Mouse (Mus musculus): Measurements from ENCODE around the gene Gk2.

Gene Gk2

GRCm38 (mm10) chr5:97456816-97457215 is at the start of gene Gk2:
TSS of gene Gk2 (minus strand) at chr5:97457021.
- DNase-seq = no peak

- no peak for DNase-seq
These were observed 41.2 kb upstream of the Gk2 start for GRCm38 (mm10) chr5:97498041-97498440.

GRCm38 (mm10) chr5:97495488-97496092 is 38.8 kb upstream of the Gk2 start:
- no peak for DNase-seq

- DNase-seq = no peak
These were observed 36.6 kb upstream of the Gk2 start for GRCm38 (mm10) chr5:97493421-97493820.

- no peak for DNase-seq
These were observed 29.3 kb upstream of the Gk2 start for GRCm38 (mm10) chr5:97486141-97486540.

GRCm38 (mm10) chr5:97479991-97480390 is 23.2 kb upstream of the Gk2 start:
- DNase-seq = no peak

GRCm38 (mm10) chr5:97467246-97467645 is 10.4 kb upstream of the Gk2 start:
- DNase-seq = no peak

- DNase-seq = no peak
These were observed 9.8 kb upstream of the Gk2 start for GRCm38 (mm10) chr5:97466430-97467158.

GRCm38 (mm10) chr5:97465956-97466355 is 9.1 kb upstream of the Gk2 start:
- no peak for DNase-seq

- no peak for DNase-seq
These were observed 6.0 kb upstream of the Gk2 start for GRCm38 (mm10) chr5:97462856-97463255.

- no peak for DNase-seq
These were observed 5.4 kb downstream of the Gk2 start for GRCm38 (mm10) chr5:97451451-97451850.

- DNase-seq = no peak
These were observed 12.6 kb downstream of the Gk2 start for GRCm38 (mm10) chr5:97444191-97444590.

- DNase-seq = no peak
These were observed 24.3 kb downstream of the Gk2 start for GRCm38 (mm10) chr5:97432512-97432911.

GRCm38 (mm10) chr5:97429976-97430375 is 26.8 kb downstream of the Gk2 start:
- DNase-seq = no peak

GRCm38 (mm10) chr5:97421669-97422068 is 35.2 kb downstream of the Gk2 start:
- no peak for DNase-seq

GRCm38 (mm10) chr5:97417185-97417584 is 39.6 kb downstream of the Gk2 start:
- no peak for DNase-seq

- DNase-seq = no peak
These were observed 41.0 kb downstream of the Gk2 start for GRCm38 (mm10) chr5:97415837-97416236.

GRCm38 (mm10) chr5:97413716-97414115 is 43.1 kb downstream of the Gk2 start:
- DNase-seq = no peak

- no peak for DNase-seq
These were observed 46.6 kb downstream of the Gk2 start for GRCm38 (mm10) chr5:97410190-97410589.

GRCm38 (mm10) chr5:97409234-97409704 is 47.6 kb downstream of the Gk2 start:
- DNase-seq = no peak

All from right cerebral cortex, postnatal 14 days (tissue).